Mouse (Mus musculus): ENCODE results near the gene Ccdc9.
A peak's percentile ranks its signal among the peaks of the same experiment; 100 is the strongest.
"Not testable (repeated sequence)": the region's sequence is repeated elsewhere in the genome, so short reads cannot be mapped to it uniquely, and the experiment has no call there.

Gene Ccdc9

DNA sequence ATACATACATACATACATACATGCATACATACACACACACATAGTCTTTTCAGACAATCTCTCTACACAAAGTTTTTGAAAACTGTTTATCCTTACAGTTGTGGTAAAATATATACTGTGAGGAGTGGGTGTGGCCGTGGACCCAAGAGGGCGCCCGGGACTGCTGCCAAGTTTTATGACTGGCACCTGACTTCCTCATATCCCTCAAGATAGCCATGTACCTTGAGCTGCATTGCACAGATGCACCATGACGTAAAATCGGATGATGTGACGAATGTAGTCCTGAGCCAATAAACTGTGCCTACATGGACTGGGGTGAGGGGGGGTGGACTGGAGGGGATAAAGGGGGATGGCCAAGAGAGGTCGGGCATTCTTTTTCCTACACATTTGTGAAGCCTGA, 20.0 kb downstream of the Ccdc9 start:
- not testable (repeated sequence) for H3K36me3 ChIP-seq (ENCODE audit: control insufficient read depth, insufficient read depth, low read length, poor library complexity, severe bottlenecking); H3K27me3 ChIP-seq (ENCODE audit: control insufficient read depth, insufficient read depth, low read length, poor library complexity, severe bottlenecking)
- peak; percentile 73 for DNase-seq (ENCODE audit: low read depth, low spot score)

DNA sequence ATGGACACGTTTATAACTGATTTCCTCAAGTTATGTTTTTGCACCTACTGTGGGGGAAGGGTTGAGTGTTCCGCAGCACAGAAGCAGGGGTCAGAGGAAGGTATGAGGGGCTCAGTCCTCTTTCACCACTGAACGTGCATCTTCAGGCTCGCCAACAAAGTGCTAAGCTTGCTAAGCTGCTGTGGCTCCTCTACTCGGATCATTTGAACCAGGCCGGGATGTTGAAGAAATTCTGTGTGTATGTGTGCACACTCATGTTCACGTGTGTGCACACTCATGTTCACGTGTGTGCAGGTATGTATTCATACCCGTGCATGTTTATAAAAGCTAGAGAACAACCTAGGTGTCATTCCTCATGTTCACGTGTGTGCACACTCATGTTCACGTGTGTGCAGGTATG, 20.7 kb downstream of the Ccdc9 start:
- Histone ChIP-seq H3K27me3 (ENCODE audit: control insufficient read depth, insufficient read depth, low read length, poor library complexity, severe bottlenecking) (no peaks in the 10 kb centered on the region), H3K36me3 (ENCODE audit: control insufficient read depth, insufficient read depth, low read length, poor library complexity, severe bottlenecking) (no peaks in the 10 kb centered on the region)
- no peak for DNase-seq (ENCODE audit: low read depth, low spot score)

DNA sequence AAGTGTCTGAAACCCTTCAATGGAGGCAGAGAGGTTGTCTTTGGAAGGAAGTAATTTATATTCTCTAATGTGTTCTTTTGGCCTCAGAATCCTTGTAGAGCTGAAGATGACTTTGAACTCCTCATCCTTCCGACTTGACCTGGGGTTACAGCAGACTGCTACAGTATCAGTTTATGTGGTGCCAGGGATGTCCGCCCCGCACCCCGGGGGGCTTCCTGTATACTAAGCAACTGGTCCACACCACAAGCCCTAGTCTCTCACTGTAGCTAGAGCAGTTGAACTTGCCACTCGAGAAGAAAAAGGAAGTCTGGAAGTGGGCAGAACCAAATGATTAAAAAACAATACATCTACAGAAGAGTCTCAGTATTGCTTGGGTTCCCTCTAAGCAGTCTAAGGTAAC, 22.8 kb downstream of the Ccdc9 start:
- Histone ChIP-seq H3K36me3 (ENCODE audit: control insufficient read depth, insufficient read depth, low read length, poor library complexity, severe bottlenecking) (no peaks in the 10 kb centered on the region), H3K27me3 (ENCODE audit: control insufficient read depth, insufficient read depth, low read length, poor library complexity, severe bottlenecking) (no peaks in the 10 kb centered on the region)
- DNase-seq (ENCODE audit: low read depth, low spot score), result peak; percentile 47

DNA sequence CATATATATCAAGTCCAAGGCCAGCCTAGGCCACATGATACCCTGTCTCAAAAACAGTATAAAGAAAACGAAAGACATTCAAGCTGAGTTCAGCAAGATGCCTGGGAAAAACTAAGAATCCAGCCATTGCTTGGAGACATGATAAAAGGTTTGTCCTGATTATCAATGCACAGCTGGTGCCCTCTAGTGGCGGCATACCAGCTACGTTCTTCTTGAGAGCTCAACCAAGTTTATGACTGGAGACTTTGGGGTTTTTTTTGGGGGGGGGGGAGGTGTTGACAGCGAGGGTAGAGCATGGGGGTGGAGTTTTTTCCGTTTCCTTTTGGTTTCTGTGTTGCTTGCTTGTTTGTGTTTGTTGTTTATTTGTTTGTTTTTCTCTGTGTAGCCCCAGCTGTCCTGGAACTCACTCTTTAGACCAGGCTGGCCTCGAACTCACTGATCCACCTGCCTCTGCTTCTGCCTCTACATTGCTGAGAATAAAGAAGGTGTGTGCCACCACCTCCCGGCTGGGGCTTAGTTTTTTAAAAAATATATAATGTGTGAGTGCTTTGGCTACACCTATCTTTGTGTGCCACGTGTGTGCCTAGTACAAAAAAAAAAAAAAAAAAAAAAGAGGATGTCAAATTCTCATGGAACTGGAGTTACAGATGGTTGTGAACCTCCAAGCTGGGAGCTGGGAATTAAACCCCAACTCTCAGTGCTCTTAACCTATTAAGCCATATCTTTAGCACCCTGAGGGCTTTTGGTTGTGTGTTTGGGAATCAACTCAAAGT, 23.4 kb downstream of the Ccdc9 start:
- DNase-seq (ENCODE audit: low read depth, low spot score), result peak; percentile 93
- H3K36me3 ChIP-seq (ENCODE audit: control insufficient read depth, insufficient read depth, low read length, poor library complexity, severe bottlenecking), result no peaks in the 10 kb centered on the region
- no peaks in the 10 kb centered on the region for H3K27me3 ChIP-seq (ENCODE audit: control insufficient read depth, insufficient read depth, low read length, poor library complexity, severe bottlenecking)

GRCm38 (mm10) chr7:16261097-16261496, 25.5 kb downstream of the Ccdc9 start:
- no peaks in the 10 kb centered on the region for H3K27me3 ChIP-seq (ENCODE audit: control insufficient read depth, insufficient read depth, low read length, poor library complexity, severe bottlenecking)
- no peak for DNase-seq (ENCODE audit: low read depth, low spot score)
- no peaks in the 10 kb centered on the region for H3K36me3 ChIP-seq (ENCODE audit: control insufficient read depth, insufficient read depth, low read length, poor library complexity, severe bottlenecking)

- no peak for DNase-seq (ENCODE audit: low read depth, low spot score)
- Histone ChIP-seq H3K36me3 (ENCODE audit: control insufficient read depth, insufficient read depth, low read length, poor library complexity, severe bottlenecking) (no peaks in the 10 kb centered on the region), H3K27me3 (ENCODE audit: control insufficient read depth, insufficient read depth, low read length, poor library complexity, severe bottlenecking) (no peaks in the 10 kb centered on the region)
These were observed 27.4 kb downstream of the Ccdc9 start, which contains the start of gene C5ar1 for GRCm38 (mm10) chr7:16259110-16259590. Gene C5ar1, minus strand, starts transcription at chr7:16259540.

DNA sequence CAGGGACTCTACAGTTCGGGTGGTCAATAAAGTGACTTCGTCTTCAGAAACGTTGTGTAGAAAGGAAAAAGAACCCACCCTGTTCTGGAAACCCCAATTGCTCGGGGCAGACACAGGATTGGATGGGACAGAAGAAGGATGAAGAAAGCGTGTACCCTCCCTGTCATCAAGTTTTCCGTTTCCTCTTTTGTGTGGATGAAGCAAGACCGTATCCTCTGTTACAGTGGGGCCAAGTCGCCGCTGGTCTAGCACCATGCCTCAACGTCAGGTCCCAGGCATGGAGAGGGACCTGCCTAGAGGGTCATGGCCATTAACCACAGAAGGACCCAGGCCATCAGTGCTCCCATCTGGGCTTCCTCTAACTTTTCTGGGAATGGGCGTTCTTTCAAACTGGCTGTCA, 28.8 kb downstream of the Ccdc9 start:
- H3K36me3 ChIP-seq (ENCODE audit: control insufficient read depth, insufficient read depth, low read length, poor library complexity, severe bottlenecking), result no peaks in the 10 kb centered on the region
- no peaks in the 10 kb centered on the region for H3K27me3 ChIP-seq (ENCODE audit: control insufficient read depth, insufficient read depth, low read length, poor library complexity, severe bottlenecking)
- no peak for DNase-seq (ENCODE audit: low read depth, low spot score)

GRCm38 (mm10) chr7:16255963-16256362, 30.6 kb downstream of the Ccdc9 start:
- not testable (repeated sequence) for DNase-seq (ENCODE audit: low read depth, low spot score); H3K36me3 ChIP-seq (ENCODE audit: control insufficient read depth, insufficient read depth, low read length, poor library complexity, severe bottlenecking); H3K27me3 ChIP-seq (ENCODE audit: control insufficient read depth, insufficient read depth, low read length, poor library complexity, severe bottlenecking)

DNA sequence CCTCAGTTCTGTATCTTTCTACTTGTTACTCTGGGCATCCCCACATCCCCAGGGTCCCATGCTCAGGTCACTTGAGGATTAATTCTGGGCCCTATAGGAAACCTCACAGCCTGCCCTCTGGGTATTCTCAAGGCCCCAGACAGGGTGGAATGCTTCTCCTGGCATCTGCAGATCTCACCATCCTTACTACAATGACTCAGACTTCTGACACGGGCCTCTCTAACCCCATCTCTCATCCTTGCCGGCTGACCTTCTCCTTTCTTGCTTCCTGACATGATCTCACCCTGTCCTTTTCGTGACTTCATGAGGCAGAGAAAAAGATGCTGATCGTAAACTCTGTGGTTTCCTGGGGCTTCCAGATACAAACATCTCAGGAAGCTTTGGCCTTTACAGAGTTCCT, 32.4 kb downstream of the Ccdc9 start:
- H3K36me3 ChIP-seq (ENCODE audit: control insufficient read depth, insufficient read depth, low read length, poor library complexity, severe bottlenecking), result no peaks in the 10 kb centered on the region
- DNase-seq (ENCODE audit: low read depth, low spot score), result no peak
- no peaks in the 10 kb centered on the region for H3K27me3 ChIP-seq (ENCODE audit: control insufficient read depth, insufficient read depth, low read length, poor library complexity, severe bottlenecking)

DNA sequence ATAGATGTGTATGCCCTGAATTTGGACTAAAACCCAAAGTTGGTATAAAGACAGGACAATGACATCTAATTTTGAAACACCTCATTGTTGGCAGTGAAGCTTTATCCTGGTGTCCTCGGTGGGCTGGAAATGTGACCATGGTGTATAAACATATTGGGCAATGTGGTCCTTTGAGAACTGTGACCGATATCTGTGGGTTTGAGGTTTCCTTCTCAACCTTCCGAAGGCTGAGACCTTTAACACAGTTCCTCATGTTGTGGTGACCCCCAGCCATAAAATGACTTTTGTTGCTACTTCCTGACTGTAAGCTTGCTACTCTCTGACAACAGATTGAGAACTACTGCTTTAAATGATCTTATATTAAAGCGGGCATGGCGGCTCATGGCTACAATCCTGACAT, 35.9 kb downstream of the Ccdc9 start:
- no peaks in the 10 kb centered on the region for H3K36me3 ChIP-seq (ENCODE audit: control insufficient read depth, insufficient read depth, low read length, poor library complexity, severe bottlenecking)
- DNase-seq (ENCODE audit: low read depth, low spot score), result no peak
- no peaks in the 10 kb centered on the region for H3K27me3 ChIP-seq (ENCODE audit: control insufficient read depth, insufficient read depth, low read length, poor library complexity, severe bottlenecking)

DNA sequence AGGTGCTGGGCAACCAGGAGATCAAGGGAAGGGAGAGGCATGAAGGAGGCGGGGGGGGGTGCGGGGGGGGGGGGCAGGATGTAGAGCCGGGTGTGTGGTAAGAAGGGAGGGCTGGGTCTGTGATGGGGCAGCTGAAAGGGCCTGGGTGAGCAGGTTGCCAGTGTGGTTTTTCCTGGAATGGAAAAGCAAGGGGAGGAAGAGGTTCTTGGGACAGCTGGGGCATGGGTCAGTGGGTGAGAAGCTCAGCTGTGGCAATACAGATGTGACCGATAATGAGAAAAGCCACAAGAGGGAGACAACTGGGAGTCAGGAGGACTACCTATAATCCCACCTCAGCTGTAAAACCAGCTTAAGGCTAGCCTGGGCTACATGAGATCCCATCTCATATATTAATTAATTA, 40.6 kb downstream of the Ccdc9 start:
- Histone ChIP-seq H3K27me3 (ENCODE audit: control insufficient read depth, insufficient read depth, low read length, poor library complexity, severe bottlenecking) (no peaks in the 10 kb centered on the region), H3K36me3 (ENCODE audit: control insufficient read depth, insufficient read depth, low read length, poor library complexity, severe bottlenecking) (no peaks in the 10 kb centered on the region)
- peak; percentile 36 for DNase-seq (ENCODE audit: low read depth, low spot score)

DNA sequence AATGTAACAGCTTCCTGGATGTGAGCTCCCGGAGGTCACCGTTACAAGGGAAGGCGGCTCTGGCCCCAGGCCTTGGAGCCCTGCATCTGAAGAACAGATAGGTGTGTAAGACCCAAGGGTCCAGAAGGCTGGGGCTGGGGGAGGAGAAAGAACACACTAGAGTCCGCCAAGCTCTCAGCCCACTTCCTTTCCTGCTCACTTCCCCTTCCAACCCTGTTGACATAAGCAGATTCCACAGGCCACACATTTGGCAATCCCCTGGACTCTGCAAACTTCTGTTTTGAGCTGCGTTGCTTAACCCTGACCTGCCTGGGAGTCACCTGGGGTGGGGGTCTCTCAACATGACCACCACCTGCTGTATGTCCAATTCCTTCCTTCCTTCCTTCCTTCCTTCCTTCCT, 42.5 kb downstream of the Ccdc9 start, which contains the start of gene C5ar2:
Gene C5ar2, minus strand, starts transcription at position 88 of the 400 bp plus-strand sequence.
- no peaks in the 10 kb centered on the region for H3K27me3 ChIP-seq (ENCODE audit: control insufficient read depth, insufficient read depth, low read length, poor library complexity, severe bottlenecking)
- peak; percentile 27 for DNase-seq (ENCODE audit: low read depth, low spot score)
- H3K36me3 ChIP-seq (ENCODE audit: control insufficient read depth, insufficient read depth, low read length, poor library complexity, severe bottlenecking), result no peaks in the 10 kb centered on the region

DNA sequence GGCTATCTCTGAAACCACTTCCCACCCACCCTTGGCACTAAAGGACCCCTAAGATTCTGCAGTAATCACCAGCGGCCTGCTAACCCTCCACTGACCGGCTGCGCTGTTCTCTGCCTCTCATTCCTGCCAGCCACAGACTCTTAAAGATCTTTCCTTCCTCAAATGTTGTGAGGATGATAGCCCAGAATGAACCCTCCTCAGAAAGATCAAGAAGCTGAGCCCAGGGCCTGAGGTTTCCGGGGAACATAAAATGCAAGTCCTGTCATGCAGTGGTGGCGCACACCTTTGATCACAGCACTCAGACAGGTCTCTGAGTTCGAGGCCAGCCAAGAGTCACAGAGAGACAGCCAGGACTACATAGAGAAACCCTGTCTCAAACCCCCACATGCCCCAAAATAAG, 44.4 kb downstream of the Ccdc9 start:
- DNase-seq (ENCODE audit: low read depth, low spot score), result no peak
- H3K27me3 ChIP-seq (ENCODE audit: control insufficient read depth, insufficient read depth, low read length, poor library complexity, severe bottlenecking), result no peaks in the 10 kb centered on the region
- H3K36me3 ChIP-seq (ENCODE audit: control insufficient read depth, insufficient read depth, low read length, poor library complexity, severe bottlenecking), result no peaks in the 10 kb centered on the region

DNA sequence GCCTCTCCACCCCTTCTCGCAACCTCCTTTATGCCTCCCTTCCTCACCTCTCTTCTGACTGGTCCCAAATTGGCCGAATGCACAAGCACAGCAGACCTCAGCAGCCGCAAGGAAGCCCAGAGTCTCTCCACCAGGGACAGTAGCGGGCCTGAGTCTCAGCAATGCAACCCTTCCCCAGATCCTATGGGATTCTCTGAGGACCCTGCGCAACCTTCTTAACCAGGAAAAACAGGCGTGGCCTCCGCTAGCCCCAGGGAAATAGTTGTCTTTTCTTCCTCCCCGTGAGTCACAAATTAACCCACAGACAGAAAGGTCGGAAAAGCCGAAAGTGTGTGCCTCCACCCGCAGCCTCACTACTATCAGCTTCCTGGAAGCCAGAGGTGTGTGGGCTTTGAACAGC, 44.8 kb downstream of the Ccdc9 start:
- H3K27me3 ChIP-seq (ENCODE audit: control insufficient read depth, insufficient read depth, low read length, poor library complexity, severe bottlenecking), result no peaks in the 10 kb centered on the region
- DNase-seq (ENCODE audit: low read depth, low spot score), result no peak
- no peaks in the 10 kb centered on the region for H3K36me3 ChIP-seq (ENCODE audit: control insufficient read depth, insufficient read depth, low read length, poor library complexity, severe bottlenecking)

DNA sequence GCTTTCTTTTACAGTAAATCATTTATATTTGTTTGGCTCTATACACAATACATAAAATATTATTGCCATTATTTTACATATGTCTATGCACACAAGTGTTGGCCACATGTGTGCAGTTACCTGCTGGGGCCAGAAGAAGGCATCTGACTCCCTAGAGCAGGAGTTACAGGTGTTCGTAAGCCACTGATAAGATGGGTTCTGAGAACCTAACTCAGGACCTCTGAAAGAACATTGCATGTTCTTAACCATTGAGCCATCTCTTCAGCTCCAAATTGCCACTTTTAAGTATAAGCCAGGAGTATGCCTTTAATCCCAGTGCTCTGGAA, 45.7 kb downstream of the Ccdc9 start:
- DNase-seq (ENCODE audit: low read depth, low spot score), result no peak
- H3K36me3 ChIP-seq (ENCODE audit: control insufficient read depth, insufficient read depth, low read length, poor library complexity, severe bottlenecking), result no peaks in the 10 kb centered on the region
- no peaks in the 10 kb centered on the region for H3K27me3 ChIP-seq (ENCODE audit: control insufficient read depth, insufficient read depth, low read length, poor library complexity, severe bottlenecking)
